Mouse (Mus musculus): Measurements from ENCODE around the gene Sfpq. TPM values are rescaled to one million over a fixed set of nuclear protein-coding genes. Genes with fewer than 3 reads are reported as not detected.
"Not testable (repeated sequence)": the region's sequence is repeated elsewhere in the genome, so short reads cannot be mapped to it uniquely, and the experiment has no call there.

Gene Sfpq
- polyA plus RNA-seq, 1 experiment from 2014 or later = 91.4 TPM

GRCm38 (mm10) chr4:127004384-127004783 lies 16.7 kb upstream of the Sfpq start:
- Histone ChIP-seq H3K27ac (ENCODE audit: poor library complexity, severe bottlenecking) (no peak overlapping the region), H3K4me2 (no peak overlapping the region), H3K9ac (no peak overlapping the region), H3K4me3 (no peak overlapping the region), H3K4me1 (replicated peaks) (no peaks in the 10 kb centered on the region; the same call in 1 of the 2 replicates), H3K27me3 (replicated peaks) (no peaks in the 10 kb centered on the region; the same call in 1 of the 2 replicates), H3K9me3 (replicated peaks) (no peaks in the 10 kb centered on the region), H3K36me3 (no peaks in the 10 kb centered on the region)
- no peak for ATAC-seq (ENCODE audit: insufficient number of reproducible peaks, low FRiP score)
- WGBS = 84% methylated on average over 3 of the region's 3 CpGs

- H3K4me2 ChIP-seq = peak overlapping the region; percentile 70
- peak overlapping the region; percentile 46 for H3K4me3 ChIP-seq
- H3K36me3 ChIP-seq = no peaks in the 10 kb centered on the region
- no peaks in the 10 kb centered on the region; the same call in 1 of the 2 replicates for H3K4me1 ChIP-seq (replicated peaks)
- no peak for ATAC-seq (ENCODE audit: insufficient number of reproducible peaks, low FRiP score)
- H3K9me3 ChIP-seq (replicated peaks) = no peaks in the 10 kb centered on the region
- no peak overlapping the region for H3K27ac ChIP-seq (ENCODE audit: poor library complexity, severe bottlenecking)
- 18% methylated on average over 25 of the region's 25 CpGs for WGBS
- H3K27me3 ChIP-seq (replicated peaks) = no peaks in the 10 kb centered on the region; the same call in 1 of the 2 replicates
- peak overlapping the region; percentile 55 for H3K9ac ChIP-seq
These were observed 15.8 kb upstream of the Sfpq start for GRCm38 (mm10) chr4:127005113-127005936.

DNA sequence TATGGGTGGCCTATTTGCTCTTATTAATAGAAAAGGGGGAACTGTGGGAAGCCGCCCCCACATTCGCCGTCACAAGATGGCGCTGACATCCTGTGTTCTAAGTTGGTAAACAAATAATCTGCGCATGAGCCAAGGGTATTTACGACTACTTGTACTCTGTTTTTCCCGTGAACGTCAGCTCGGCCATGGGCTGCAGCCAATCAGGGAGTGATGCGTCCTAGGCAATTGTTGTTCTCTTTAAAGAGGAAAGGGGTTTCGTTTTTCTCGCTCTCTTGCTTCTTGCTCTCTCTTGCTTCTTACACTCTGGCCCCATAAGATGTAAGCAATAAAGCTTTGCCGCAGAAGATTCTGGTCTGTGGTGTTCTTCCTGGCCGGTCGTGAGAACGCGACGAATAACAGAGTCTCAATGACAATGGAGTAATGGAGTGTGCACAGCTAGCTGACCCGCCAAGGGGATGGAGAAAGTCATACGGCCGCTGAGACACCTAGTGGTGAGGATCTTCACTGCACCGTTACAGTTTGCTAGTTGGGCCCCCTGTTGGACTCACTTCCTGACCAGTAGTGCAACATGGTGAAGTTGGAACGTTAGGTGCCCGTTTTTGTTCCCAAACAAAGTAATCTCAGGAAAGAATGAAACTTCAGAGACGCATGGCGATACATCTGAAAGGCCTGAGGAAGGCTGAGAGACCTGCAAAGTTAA lies 5.7 kb upstream of the Sfpq start:
- 18% methylated on average over 14 of the region's 26 CpGs for WGBS

GRCm38 (mm10) chr4:127016366-127016765 lies 4.8 kb upstream of the Sfpq start:
- Histone ChIP-seq H3K4me2 (no peak overlapping the region), H3K4me3 (no peak overlapping the region), H3K9me3 (replicated peaks) (no peaks in the 10 kb centered on the region), H3K36me3 (no peaks in the 10 kb centered on the region), H3K27me3 (replicated peaks) (no peaks in the 10 kb centered on the region), H3K4me1 (replicated peaks) (peaks cover 3% of the 10 kb centered on the region; the same call in 1 of the 2 replicates), H3K9ac (no peak overlapping the region), H3K27ac (ENCODE audit: poor library complexity, severe bottlenecking) (no peak overlapping the region)
- no peak for ATAC-seq (ENCODE audit: insufficient number of reproducible peaks, low FRiP score)
- 83% methylated on average over 4 of the region's 4 CpGs for WGBS

More for the DNA sequence above, 5.7 kb upstream of the Sfpq start:
- not testable (repeated sequence) for H3K9me3 ChIP-seq (replicated peaks); H3K4me1 ChIP-seq (replicated peaks); H3K27ac ChIP-seq (ENCODE audit: poor library complexity, severe bottlenecking); H3K27me3 ChIP-seq (replicated peaks); H3K36me3 ChIP-seq; H3K9ac ChIP-seq
- peak overlapping the region; percentile 36 for H3K4me2 ChIP-seq
- H3K4me3 ChIP-seq = peak overlapping the region; percentile 27; the same call in 1 of the 2 replicates
- ATAC-seq (ENCODE audit: insufficient number of reproducible peaks, low FRiP score) = peak; percentile 89

DNA sequence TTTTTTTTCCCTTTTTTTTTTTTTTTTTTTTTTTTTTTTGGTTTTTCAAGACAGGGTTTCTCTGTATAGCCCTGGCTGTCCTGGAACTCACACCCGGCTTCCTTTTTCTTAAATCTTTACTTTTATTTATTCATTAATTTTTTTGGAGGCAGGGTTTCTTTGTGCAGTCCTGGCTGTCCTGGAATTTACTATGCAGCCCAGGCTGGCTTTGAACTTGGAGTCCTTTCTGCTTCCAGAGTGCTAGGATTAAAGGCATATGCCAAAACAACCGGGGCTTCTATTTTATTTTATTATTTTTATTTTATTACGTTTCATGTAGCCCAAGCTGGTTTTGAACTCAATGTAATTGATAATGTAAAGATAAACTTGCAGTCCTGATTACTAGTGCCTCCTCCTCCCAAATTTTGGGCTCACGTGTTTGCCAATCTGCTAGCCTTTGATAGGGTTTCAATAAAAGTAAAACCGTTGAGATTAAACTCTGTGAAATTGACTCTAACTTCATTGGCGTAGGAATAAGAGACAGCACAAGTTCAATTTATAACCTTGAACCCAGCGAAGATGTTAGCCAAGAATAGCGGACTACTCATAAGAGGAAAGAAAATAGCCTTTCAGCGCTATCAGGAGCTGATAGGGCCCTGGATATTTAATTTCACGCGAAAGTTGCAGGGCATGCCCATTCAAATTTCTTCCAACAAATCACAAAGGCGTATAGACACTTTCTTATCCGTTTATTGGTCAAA lies 543 bp upstream of the Sfpq start:
- H3K27ac ChIP-seq (ENCODE audit: poor library complexity, severe bottlenecking) = 0 out of 2 replicates have a peak overlapping the region, but pooled peaks have one; percentile 15
- H3K9me3 ChIP-seq (replicated peaks) = no peaks in the 10 kb centered on the region
- WGBS = 14% methylated on average over 13 of the region's 13 CpGs
- 0 out of 2 replicates have a peak overlapping the region, but pooled peaks have one; percentile 15 for H3K9ac ChIP-seq
- H3K36me3 ChIP-seq = peaks cover 24% of the 10 kb centered on the region
- peak overlapping the region; percentile 43 for H3K4me3 ChIP-seq
- peaks cover 17% of the 10 kb centered on the region for H3K4me1 ChIP-seq (replicated peaks)
- no peaks in the 10 kb centered on the region for H3K27me3 ChIP-seq (replicated peaks)
- no peak for ATAC-seq (ENCODE audit: insufficient number of reproducible peaks, low FRiP score)
- H3K4me2 ChIP-seq = peak overlapping the region; percentile 62

- H3K27me3 ChIP-seq (replicated peaks) = no peaks in the 10 kb centered on the region
- H3K36me3 ChIP-seq = peaks cover 38% of the 10 kb centered on the region
- peak overlapping the region; percentile 100 for H3K9ac ChIP-seq
- H3K27ac ChIP-seq (ENCODE audit: poor library complexity, severe bottlenecking) = peak overlapping the region; percentile 98
- peak; percentile 87 for ATAC-seq (ENCODE audit: insufficient number of reproducible peaks, low FRiP score)
- peak overlapping the region; percentile 90 for H3K4me3 ChIP-seq
- WGBS = 0% methylated on average over 53 of the region's 53 CpGs
- H3K9me3 ChIP-seq (replicated peaks) = no peaks in the 10 kb centered on the region
- peaks cover 26% of the 10 kb centered on the region for H3K4me1 ChIP-seq (replicated peaks)
- H3K4me2 ChIP-seq = peak overlapping the region; percentile 99
These were observed 984 bp downstream of the Sfpq start for GRCm38 (mm10) chr4:127021989-127022626.

- peak overlapping the region; percentile 100 for H3K9ac ChIP-seq
- ATAC-seq (ENCODE audit: insufficient number of reproducible peaks, low FRiP score) = no peak
- peaks cover 26% of the 10 kb centered on the region for H3K4me1 ChIP-seq (replicated peaks)
- H3K4me2 ChIP-seq = peak overlapping the region; percentile 99
- H3K27me3 ChIP-seq (replicated peaks) = no peaks in the 10 kb centered on the region
- no peaks in the 10 kb centered on the region for H3K9me3 ChIP-seq (replicated peaks)
- no peak overlapping the region for H3K27ac ChIP-seq (ENCODE audit: poor library complexity, severe bottlenecking)
- peak overlapping the region; percentile 90 for H3K4me3 ChIP-seq
- 2% methylated on average over 9 of the region's 9 CpGs for WGBS
- peaks cover 49% of the 10 kb centered on the region for H3K36me3 ChIP-seq
These were observed 2.1 kb downstream of the Sfpq start for GRCm38 (mm10) chr4:127023201-127023600.

- Histone ChIP-seq H3K9ac (peak overlapping the region; percentile 100), H3K9me3 (replicated peaks) (no peaks in the 10 kb centered on the region), H3K4me2 (peak overlapping the region; percentile 99), H3K4me1 (replicated peaks) (peaks cover 26% of the 10 kb centered on the region), H3K4me3 (peak overlapping the region; percentile 90), H3K36me3 (peaks cover 54% of the 10 kb centered on the region), H3K27ac (ENCODE audit: poor library complexity, severe bottlenecking) (no peak overlapping the region), H3K27me3 (replicated peaks) (no peaks in the 10 kb centered on the region)
- no peak for ATAC-seq (ENCODE audit: insufficient number of reproducible peaks, low FRiP score)
- WGBS = 40% methylated on average over 1 of the region's 1 CpGs
These were observed 3.1 kb downstream of the Sfpq start for GRCm38 (mm10) chr4:127024240-127024639.

DNA sequence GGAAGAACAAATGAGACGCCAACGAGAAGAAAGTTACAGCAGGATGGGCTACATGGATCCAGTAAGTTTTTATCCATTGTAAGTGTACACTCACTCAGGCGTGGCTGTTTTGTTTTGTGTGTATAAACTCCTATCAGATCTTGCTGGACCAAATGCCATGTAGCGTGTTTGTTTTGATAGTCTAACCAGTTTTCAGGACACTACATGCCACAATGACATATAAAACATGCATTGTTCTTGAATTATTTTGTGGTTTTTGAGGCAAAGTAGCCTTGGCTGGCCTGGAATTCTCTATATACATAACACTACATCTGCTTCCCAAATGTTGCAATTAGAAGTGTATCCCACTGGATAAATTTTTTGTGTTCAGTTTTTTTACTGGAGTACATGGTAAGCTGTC lies 5.7 kb downstream of the Sfpq start:
- H3K4me2 ChIP-seq = no peak overlapping the region
- H3K36me3 ChIP-seq = peaks cover 71% of the 10 kb centered on the region
- peaks cover 24% of the 10 kb centered on the region for H3K4me1 ChIP-seq (replicated peaks)
- no peak overlapping the region for H3K9ac ChIP-seq
- H3K27me3 ChIP-seq (replicated peaks) = no peaks in the 10 kb centered on the region
- H3K27ac ChIP-seq (ENCODE audit: poor library complexity, severe bottlenecking) = no peak overlapping the region
- H3K9me3 ChIP-seq (replicated peaks) = no peaks in the 10 kb centered on the region
- 85% methylated on average over 4 of the region's 4 CpGs for WGBS
- no peak overlapping the region for H3K4me3 ChIP-seq
- ATAC-seq (ENCODE audit: insufficient number of reproducible peaks, low FRiP score) = no peak

DNA sequence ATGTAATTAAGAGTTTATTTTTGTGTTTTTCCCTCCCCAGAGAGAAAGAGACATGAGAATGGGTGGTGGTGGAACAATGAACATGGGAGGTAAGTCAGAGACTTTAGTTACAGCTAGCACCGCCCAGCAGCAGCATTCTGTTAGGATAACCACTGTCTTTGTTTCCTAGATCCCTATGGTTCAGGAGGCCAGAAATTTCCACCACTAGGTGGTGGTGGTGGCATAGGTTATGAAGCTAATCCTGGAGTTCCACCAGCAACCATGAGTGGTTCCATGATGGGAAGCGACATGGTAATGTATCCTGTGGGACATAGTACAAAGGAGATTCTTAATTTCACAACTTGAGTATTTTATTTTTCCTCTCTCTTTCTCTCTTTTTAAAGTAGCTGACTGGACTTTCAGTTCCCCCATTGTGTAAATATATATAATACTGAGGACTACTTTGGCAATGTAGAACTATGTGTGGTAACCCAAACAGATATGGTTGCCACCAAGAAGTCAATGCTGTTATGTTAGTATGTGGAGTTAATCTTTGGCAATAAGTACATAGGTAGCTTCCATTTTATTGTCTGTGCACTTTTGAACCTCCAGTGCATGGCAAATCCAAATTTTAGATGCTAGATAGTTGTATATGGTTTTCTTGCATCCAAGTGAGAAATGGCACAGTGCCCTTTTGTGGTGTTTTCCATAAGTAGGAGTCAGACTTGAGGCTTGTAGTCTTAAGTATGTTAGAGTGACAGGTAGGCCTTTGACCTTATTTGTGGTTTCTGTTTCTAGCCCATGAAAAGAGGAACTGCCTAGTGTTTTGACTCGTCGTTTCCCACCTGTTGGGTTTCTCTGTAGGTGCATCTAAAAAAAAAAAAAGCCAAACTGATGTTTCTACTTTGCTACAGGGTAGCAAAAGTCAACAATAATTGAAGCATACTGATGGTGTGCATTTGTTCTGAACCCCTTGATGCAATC lies 6.4 kb downstream of the Sfpq start:
- 81% methylated on average over 4 of the region's 4 CpGs for WGBS
- Histone ChIP-seq H3K27ac (ENCODE audit: poor library complexity, severe bottlenecking) (no peak overlapping the region), H3K27me3 (replicated peaks) (no peaks in the 10 kb centered on the region), H3K9ac (no peak overlapping the region), H3K36me3 (peaks cover 76% of the 10 kb centered on the region), H3K4me2 (no peak overlapping the region; the same call in 1 of the 2 replicates), H3K9me3 (replicated peaks) (no peaks in the 10 kb centered on the region), H3K4me3 (no peak overlapping the region), H3K4me1 (replicated peaks) (peaks cover 26% of the 10 kb centered on the region)
- no peak for ATAC-seq (ENCODE audit: insufficient number of reproducible peaks, low FRiP score)
